Mouse (Mus musculus): ENCODE data around the gene Tpst2. TPM values are rescaled to one million over a fixed set of nuclear protein-coding genes. Genes with fewer than 3 reads are reported as not detected.
A peak's percentile ranks its signal among the peaks of the same experiment; 100 is the strongest.

Tpst2 gene
- total RNA-seq (2015) (22.6 and 29.6 TPM in 2 replicates), total RNA-seq (2017) (31.4 and 45.3 TPM in 2 replicates)

DNA sequence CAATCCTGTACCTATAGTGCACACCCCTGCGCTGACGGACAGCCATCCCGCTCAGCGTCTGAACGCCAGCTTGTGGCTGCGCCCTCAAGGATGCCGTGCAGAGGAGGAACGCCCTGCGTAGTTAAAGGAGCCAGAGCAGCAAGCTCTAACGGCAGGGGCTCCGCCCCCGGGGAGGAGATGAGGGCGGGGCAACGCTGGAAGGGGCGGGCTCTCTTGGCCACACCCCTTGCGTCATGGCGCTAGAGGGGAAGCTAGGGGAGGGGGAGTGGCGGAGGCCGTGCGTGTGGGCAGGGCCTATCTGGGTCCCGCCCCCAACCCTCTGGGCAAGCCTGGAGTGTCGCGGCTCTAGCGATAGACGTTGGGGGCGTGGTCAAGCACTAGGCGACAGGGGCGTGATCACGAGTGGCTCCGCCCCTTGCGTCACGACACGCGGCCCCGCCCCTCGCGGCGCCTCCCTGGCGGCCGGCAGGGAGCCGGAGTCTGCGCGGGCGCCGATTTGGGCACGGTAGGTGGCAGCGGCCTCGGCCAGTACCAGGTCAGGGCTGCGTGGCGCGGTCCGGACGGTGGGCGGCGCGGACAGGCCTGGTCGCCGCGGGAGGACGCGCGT lies at the start of gene Tpst2:
Gene Tpst2 (plus strand): TSS at position 425 of the 607 bp plus-strand sequence.
- ATAC-seq (replicated peaks; ENCODE audit: poor library complexity) = peak; percentile 77

DNA sequence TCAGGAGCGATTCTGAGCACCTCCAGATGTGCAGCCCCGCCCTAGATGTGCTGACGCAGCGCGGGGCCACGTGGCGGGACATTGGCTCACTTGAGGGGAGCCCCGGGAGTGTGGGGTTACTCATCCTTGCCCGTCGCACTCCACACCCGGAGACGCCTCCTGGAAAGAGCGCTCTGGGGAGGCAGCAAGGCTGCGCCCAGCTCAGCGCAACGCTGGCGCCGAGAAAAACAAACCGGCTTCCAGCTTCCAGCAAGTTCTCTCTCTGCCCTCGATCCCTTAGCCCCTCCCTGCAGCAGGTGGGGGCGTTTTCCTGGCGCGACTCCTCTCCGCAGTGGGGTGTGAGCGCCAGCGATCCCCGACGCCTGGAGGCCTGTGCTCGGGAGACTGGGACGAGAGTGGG lies 49.1 kb upstream of the Tpst2 start:
- ATAC-seq (replicated peaks; ENCODE audit: poor library complexity) = no peak

DNA sequence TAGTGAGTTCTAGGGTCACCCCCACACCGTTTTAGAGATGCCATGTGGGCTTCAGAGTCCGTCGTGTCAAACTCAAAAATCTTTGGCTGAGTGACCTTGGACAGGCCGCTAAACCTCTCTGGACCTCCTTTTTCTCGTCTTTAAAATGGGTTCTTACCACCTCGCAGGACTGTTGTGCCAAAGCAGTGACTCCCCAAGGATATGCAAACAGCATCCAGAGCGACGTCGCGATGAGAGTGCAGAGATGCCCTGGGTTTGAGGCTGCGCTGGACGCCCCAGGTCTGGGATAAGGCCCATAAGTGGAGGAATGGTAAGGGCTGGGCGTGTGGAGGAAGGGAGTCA lies 48.6 kb upstream of the Tpst2 start:
- no peak for ATAC-seq (replicated peaks; ENCODE audit: poor library complexity)

DNA sequence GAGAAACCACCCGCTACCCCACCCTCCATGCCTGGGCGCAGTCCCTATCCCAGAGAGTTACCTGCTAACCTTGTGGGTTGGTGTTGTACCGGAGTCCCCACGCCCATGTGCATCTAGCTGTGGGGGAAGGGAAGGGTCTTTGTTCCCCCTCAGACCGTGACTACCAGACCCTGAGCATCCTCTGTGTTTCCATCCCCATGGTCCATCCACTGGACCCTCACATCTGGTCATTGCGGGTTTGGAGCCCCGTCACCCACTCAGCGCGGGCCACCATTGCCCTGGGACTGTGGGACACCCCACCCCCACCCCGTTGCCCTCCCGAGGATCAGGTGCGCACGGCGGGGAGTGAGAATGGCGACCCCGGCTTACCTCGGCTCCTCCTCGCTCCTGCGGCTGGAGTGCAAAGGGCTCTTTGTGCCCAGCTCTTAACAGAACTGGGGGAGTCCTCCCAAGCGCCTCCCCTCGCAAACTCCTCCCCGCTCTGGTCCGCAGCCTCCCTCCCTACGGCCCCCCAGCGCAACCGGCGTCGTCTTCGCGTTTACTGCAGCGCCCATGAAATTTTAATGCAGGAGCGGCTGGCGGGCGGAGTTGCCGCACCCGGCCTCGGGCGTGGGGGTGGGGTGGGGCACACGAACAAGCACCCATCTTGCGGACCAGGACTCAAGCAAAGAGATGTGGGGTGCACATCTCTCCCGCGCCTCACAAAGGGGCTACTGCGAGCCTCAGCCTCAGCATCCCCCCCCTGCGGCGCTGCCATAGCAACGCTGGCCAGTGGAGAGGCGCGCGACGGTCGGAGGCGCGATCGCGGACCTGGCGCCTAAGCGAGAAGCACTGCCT lies 48.0 kb upstream of the Tpst2 start:
- ATAC-seq (replicated peaks; ENCODE audit: poor library complexity) = peak; percentile 15; the same call in 1 of the 2 replicates

DNA sequence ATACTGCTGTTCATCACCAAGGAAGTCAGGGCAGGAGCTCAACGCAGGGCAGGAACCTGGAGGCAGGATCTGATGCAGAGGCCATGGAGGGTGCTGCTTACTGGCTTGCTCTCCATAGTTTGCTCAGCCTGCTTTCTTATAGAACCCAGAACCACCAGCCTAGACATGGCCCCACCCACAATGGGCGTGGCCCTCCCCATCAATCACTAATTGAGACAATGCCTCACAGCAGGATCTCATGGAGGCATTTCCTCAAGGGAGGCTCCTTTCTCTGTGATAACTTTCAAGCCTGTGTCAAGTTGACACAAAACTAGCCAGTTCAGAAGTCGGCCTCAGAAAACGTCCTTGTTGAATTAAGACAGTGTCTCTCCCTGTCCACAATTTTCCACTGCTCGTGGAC lies 40.7 kb upstream of the Tpst2 start:
- no peak for ATAC-seq (replicated peaks; ENCODE audit: poor library complexity)

DNA sequence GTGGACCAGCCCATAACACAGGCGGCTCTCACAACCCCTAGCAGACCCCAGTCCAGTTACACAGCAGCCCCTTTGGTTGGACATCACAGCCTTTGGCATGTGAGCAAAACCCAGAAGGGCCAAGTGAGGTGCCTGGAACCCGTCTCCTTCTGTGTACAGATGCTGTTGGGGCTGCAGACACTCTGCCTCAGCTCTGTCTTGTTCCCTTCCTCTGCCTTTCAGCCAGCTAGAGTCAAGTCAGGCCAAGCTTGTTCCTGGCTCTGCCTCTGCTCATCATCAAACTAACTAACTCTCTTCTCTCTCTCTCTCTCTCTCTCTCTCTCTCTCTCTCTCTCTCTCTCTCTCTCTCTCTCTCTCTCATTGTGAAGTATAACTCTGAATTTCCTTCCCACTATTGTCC lies 39.9 kb upstream of the Tpst2 start:
- no peak for ATAC-seq (replicated peaks; ENCODE audit: poor library complexity)

GRCm38 (mm10) chr5:112237439-112237838 lies 39.1 kb upstream of the Tpst2 start:
- no peak for ATAC-seq (replicated peaks; ENCODE audit: poor library complexity)

GRCm38 (mm10) chr5:112237866-112238570 lies 38.5 kb upstream of the Tpst2 start:
- no peak for ATAC-seq (replicated peaks; ENCODE audit: poor library complexity)

- no peak for ATAC-seq (replicated peaks; ENCODE audit: poor library complexity)
These were observed 37.6 kb upstream of the Tpst2 start for GRCm38 (mm10) chr5:112238781-112239482.

GRCm38 (mm10) chr5:112240761-112241160 lies 35.7 kb upstream of the Tpst2 start:
- peak; percentile 68 for ATAC-seq (replicated peaks; ENCODE audit: poor library complexity)

- ATAC-seq (replicated peaks; ENCODE audit: poor library complexity) = no peak
These were observed 34.6 kb upstream of the Tpst2 start for GRCm38 (mm10) chr5:112241849-112242248.

GRCm38 (mm10) chr5:112242361-112242778 lies 34.1 kb upstream of the Tpst2 start:
- peak; percentile 78 for ATAC-seq (replicated peaks; ENCODE audit: poor library complexity)

DNA sequence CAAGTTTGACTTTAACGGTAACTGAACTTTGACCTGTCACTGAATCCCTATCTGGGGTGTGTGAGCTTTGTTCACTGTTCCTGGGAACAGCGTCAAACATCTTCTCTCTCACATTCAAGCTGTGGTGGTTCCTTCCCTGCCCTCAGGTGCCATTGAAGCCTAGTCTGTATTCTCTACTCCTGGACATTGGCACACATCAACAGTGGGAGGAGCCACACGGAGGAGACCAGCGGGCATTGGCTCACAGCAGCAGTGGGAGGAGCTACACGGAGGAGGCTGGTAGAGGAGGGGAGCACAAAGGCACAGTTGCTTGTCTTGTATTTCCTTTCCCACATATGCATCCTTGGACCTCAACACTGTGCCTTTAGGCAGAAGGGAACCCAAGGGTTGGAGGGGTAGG lies 33.5 kb upstream of the Tpst2 start:
- ATAC-seq (replicated peaks; ENCODE audit: poor library complexity) = no peak

DNA sequence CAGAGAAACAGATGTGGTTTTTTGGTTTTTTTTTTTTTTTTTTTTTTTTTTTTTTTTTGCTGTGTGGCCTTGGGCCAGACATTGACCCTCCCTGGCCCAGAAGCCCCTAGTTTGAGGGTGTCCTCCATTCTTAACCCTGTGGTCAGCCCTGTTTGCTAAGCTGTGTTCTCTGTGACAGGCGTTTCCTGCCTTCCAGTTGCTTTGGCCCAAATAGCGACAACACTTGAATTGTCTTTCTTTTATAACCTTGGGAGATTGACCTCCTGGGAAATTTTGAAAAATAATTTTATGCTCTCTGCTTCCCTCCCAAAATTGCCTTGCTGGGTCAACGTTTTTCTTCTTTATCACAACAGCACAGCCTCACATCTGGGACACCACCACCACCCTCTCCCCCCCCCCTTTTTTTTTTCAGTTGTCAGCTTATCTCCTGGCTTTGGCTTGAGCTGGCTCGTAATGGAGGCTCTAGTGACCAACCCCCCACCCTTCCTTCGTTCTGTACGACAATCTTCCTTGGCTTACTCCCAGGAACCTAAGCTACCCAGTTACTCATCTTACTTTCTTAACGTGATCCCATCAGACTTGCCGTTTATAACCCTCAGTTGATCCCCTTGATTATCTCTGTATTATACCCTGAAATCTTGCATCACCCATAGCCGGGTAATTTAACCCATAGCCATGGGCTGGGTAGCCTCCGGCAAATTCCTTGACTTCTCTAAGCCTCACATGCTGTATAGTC lies 32.8 kb upstream of the Tpst2 start:
- ATAC-seq (replicated peaks; ENCODE audit: poor library complexity) = peak; percentile 45

- ATAC-seq (replicated peaks; ENCODE audit: poor library complexity) = no peak
These were observed 32.3 kb upstream of the Tpst2 start for GRCm38 (mm10) chr5:112244275-112244562.

DNA sequence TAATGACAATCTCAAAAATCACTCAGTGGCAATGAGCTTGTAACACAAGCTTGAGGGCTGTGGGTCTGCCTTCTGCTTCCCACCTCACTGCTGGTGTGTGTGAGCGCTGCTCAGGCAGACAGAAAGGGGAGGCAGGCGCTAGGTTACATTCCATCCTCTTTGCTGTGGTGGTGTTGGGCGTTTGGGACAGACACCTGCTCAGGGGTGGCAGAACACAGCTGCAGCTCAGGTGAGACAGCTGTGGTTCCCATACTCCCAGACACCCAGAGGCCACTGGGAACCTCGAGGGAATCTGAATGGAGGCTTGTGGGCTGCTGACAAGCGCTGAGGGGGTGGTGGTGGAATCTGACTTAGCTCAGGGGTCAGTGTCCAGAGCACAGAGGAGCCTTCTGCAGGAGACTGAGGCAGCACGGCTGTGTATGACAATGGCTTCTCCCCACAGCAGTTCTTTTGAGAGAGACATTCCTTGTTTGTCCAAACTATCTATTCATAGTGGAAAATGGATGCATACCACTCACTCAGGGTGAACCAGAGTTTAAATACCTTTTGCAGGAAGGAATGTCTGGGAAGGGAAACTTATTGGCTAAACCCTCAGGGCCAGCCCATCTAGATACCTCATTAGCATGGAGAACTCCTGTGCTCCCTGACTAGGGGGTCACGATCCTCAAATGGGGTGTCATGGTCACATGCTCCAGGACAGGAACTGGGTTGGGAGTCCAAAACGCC lies 31.4 kb upstream of the Tpst2 start:
- no peak for ATAC-seq (replicated peaks; ENCODE audit: poor library complexity)

- ATAC-seq (replicated peaks; ENCODE audit: poor library complexity) = no peak
These were observed 29.1 kb upstream of the Tpst2 start for GRCm38 (mm10) chr5:112247399-112247798.

- no peak for ATAC-seq (replicated peaks; ENCODE audit: poor library complexity)
These were observed 27.4 kb upstream of the Tpst2 start for GRCm38 (mm10) chr5:112249106-112249505.

GRCm38 (mm10) chr5:112252400-112252799 lies 24.1 kb upstream of the Tpst2 start, which contains the start of gene Cryba4:
Gene Cryba4 (minus strand): TSS chr5:112252518.
- ATAC-seq (replicated peaks; ENCODE audit: poor library complexity) = no peak

GRCm38 (mm10) chr5:112253169-112253568 lies 23.3 kb upstream of the Tpst2 start:
- ATAC-seq (replicated peaks; ENCODE audit: poor library complexity) = peak; percentile 74
